Mouse (Mus musculus): Measurements from ENCODE around the gene Rrm1.
A peak's percentile ranks its signal among the peaks of the same experiment; 100 is the strongest.
"Not testable (repeated sequence)": the region's sequence is repeated elsewhere in the genome, so short reads cannot be mapped to it uniquely, and the experiment has no call there.

Gene Rrm1

DNA sequence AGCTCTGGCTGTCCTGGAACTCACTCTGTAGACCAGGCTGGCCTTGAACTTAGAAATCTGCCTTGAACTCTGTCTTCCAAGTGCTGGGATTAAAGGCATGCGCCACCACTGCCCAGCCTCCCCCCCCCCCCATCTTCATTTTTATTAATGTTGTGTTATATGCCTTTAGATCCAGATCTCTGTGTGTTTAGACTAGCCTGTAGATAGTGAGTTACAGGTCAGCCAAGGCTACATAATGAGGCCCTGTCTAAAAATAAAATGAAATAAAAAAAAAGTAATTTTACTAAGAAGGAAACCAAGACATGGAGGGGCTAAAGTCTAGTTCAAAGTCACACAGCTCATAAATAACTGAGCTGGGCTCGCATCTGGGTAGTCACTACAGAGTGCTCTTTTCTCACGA is 37.4 kb downstream of the Rrm1 start:
- no peak for DNase-seq

DNA sequence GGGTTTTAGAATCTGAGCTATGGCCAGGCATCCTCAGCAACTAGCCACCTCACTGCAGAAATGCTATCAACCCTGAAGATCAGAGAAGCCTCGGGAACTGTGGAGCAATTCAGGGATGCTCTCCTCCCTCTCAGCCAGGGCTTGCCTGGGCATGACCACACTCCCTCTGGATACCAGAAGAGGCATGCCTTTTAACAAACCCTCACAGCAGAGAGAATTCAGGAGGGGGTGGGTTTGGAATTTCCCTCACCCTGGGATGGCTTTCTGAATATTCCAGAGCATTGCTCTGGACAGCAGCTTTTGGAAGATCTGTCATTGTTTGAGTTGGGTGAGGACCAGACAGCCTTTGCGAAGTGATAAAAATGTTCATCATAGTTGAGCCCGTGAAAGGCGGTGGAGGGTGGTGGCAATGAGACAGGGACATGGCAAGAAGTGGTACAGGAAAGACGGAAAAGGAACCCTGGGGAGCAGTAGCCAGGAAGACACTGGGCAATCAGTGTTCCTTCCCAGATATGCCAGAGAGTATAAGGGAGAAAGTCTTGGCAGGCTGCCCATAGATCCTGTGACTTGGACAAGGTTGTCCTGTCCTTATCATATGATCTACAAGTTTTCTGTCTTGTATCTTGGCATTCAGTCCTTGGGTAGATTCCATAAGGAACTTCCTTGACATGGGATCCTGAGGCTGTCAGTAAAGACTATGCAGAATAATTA is 38.0 kb downstream of the Rrm1 start:
- peak; percentile 80 for DNase-seq

DNA sequence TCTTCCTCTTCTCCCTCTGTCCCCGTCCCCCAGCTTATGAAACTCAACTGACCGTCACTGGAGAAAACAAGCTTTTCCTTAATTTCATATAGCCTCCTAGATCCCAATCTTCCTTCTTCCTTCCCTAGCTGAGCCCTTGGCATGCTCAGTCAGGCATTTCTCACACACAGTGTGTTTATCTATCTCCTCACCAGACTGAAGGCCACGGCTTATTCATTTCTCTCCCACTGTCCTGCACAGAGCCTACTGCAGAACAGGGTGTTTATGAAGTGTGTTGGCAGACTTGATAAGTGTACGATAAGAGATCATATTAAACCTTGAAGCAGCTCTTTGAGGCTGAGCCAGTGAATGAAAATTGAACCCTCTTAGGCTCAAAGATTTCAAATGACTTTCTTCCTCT is 39.3 kb downstream of the Rrm1 start:
- no peak for DNase-seq

DNA sequence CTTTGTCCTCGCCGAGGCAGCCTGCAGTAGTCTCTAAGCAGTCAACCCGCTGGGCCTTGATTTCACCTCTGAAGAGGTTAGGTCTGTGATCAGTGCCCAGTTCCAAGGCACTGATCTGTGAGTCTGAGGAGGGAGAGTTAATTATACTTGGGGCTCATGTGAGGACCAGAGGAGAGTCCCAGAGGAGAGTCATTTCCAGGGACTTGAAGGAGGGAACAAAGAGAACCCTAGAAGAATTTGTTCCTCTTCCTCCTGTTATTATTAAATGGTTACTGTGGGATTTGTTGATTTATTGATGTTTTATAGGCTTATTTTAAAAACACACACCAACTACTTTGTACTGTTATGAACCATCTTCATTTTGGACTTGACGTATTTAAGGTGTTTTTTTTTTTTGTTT is 40.1 kb downstream of the Rrm1 start, which contains the start of gene Olfr543:
Gene Olfr543, minus strand, starts transcription at position 101 of the 400 bp plus-strand sequence.
- no peak for DNase-seq

DNA sequence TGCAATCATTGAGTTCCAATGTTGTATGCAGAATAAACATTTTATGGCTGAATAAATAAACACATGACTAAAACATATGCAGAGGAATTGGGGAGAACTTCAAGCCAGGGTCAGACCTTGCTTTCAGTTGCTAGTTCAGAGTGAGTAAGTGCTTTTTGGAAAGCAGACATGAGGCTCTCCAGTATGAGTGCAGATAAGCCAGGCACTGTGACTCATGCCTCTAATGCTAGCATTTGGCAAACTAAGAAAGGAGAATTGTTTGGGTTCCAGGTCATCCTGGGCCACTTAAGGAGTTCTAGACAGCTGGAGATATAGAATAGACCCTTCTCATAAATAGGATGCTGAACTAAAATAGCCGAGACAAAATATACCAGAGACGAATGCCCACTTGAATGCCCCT is 42.2 kb downstream of the Rrm1 start:
- DNase-seq = no peak

DNA sequence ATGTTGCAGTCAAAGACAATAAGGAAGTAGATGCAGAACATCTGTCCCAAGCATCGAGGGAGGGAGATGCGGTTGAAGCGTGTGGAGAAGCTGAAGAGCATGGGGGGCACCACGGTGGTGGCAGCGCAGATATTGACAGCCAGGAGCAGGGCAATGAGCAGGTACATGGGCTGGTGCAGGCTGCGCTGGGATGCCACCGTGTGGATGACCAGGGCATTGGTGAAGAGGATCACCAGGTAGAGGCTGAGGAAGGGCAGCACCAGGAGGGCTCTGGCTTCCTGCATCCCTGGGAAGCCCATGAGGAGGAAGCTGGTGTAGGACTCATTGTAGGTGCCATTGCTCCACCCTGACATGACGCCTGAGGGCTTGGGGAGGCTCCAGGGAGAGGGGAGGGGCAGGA is 43.3 kb downstream of the Rrm1 start:
- DNase-seq = not testable (repeated sequence)

DNA sequence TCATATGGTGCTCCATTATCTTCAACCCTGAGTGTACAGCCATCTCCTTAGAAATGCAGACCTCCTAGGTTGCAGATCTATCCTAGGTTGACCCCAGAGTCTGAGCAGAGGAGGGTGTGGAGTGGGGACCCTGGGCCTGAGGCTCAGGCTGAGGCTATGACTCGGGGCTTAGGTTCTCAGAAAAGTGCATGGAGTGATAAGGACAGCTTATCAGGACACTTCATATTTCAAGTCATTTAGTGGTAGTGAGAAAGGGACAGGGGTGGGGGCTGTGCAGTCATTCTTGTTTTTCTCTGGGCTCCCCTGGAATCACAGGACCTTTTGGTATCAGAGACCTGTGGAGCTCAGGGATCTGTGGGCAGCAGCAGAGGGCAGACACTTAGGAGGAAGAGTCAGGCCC is 44.6 kb downstream of the Rrm1 start:
- no peak for DNase-seq

DNA sequence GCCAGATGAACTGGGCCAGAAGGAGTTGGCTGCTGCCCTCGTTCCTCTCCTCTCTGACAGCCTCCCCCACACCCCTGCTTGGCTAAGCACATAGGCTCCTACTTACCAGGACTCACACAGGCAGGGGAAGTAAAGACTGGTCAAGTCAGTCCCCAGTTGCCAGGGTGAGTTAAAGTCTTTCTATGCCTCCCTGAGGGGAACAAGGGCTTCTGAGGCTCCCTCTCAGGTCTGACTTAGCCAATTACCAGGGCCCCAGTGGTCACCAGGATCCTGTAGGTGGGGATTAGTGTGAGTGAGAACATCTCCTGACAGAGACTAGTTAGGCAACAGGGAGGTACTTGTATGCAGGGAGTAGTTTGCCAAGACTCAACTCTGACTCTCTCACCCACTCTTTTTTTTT is 46.7 kb downstream of the Rrm1 start, which contains the start of gene Olfr544:
Gene Olfr544, minus strand, starts transcription at position 153 of the 400 bp plus-strand sequence.
- no peak for DNase-seq

DNA sequence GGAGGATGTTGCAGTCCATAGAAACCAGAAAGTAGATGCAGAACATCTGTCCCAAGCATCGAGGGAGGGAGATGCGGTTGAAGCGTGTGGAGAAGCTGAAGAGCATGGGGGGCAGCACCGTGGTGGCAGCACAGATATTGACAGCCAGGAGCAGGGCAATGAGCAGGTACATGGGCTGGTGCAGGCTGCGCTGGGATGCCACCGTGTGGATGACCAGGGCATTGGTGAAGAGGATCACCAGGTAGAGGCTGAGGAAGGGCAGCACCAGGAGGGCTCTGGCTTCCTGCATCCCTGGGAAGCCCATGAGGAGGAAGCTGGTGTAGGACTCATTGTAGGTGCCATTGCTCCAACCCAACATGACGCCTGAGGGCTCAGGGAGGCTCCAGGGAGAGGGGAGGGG is 52.9 kb downstream of the Rrm1 start:
- DNase-seq = not testable (repeated sequence)

DNA sequence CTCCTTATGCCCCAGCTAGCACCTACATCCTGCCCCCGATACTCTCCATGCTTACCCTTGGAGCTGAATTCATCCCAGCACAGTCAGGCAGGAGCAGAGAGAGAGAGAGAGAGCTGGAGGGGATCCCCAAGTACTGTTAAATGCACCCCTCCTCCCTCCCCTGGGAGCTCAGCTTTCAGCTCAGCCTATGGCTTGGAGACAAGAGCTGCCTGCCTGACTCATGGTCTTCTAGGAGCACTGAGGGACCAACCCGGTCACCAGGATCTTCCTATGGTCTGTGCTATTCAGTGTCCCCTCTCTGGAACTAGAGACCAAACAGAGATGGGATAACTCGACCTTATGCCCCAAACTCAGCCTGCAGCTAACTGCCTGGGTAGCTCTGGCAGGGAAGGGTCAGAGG is 58.0 kb downstream of the Rrm1 start, which contains the start of gene Olfr545:
Gene Olfr545, minus strand, starts transcription at position 101 of the 400 bp plus-strand sequence.
- DNase-seq = no peak

DNA sequence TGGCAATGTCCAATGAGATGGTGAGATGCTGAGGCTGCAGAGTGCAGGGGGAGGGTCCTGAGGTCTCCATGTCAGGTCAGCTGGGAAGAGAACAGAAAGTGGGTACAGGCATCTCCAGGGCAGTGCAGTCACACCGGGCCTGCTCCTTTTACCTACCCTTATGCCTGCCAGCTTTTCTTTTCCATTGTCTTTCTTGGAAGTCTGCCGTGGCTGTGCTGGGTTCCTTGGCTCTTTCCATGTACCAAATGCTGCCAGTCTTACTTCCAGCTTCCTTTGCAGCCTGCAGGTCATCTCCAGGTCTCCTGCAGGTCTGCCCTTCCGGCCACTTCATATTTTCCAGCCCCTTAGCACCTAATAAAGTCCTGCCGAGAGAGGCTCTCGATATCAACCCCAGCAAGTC is 60.5 kb downstream of the Rrm1 start:
- DNase-seq = no peak

DNA sequence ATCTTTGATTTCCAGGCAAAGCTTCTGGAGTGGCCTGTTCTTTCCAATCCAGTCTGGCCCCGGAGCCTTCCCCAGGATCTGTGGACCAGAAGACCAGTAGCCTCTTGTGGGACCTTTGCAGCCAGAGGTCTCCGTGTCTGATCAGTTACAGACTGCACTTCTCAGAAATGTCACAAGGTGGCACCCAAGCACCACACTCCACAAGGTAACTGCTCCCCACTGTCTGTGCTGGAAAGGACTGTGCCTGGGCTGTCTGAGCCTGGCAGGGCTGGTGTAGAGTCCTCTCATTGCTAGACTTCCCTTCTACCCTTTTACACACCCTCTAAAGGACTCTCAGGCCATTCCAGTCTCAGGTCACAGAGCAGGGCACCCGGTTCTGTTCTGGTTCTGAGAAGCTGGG is 65.4 kb downstream of the Rrm1 start:
- DNase-seq = peak; percentile 78

DNA sequence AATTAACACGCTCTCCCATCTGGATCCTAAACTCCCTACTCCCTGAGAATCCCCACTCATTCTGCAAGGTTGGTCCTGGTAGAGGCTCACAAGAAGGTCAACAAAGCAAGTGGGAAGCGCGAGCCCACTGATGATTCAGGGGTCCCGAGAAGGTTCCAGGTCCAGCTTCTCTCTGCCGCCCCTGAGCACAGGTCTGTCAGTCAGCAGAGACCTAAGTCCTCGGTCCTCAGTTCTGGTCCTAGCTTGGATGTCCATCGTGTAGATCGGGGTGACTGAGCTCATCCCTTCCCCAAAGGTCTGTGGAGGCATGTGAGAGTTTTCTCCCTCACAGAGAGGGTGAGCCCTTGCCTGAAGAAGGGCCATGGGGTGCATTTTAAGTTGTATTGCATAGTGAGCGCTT is 66.6 kb downstream of the Rrm1 start:
- DNase-seq = no peak

DNA sequence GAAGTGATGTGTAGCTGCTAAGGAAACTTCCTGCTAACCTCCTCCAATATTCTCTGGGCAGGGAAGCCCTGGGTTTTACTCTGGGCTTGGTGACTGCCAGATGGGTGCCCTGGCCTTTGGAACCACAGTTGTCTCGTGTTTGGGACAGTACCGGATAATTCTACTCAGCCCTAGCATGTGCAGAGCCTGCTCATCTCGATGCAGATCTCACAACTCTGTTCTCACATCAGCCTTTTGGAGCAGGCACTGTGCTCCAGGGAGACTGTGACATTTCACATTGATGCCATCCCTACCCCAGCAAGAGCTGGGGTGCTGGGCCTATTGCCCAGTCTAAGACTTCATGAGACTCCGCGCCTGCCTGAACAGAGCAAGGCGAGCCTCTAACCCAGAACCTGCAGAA is 67.2 kb downstream of the Rrm1 start:
- DNase-seq = no peak

DNA sequence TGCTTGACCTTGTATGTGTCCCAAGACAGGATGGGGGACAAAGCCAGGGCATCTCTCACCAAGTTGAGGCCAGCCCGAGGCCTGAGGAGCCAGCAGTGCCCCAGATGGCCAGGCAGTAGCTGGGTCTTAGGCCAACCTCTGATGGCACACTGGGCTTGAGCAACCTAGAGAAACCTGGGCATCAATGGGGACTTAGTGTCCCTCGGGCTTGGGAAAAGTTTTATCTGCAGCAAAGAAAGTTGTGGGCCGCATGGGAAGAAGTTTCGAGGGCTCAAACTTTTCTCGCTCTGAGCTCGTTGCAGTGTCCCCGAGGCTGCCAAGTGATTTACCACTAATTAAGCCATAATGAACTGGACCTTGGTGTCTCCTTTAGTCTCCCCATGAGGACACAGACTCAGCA is 68.2 kb downstream of the Rrm1 start:
- no peak for DNase-seq

DNA sequence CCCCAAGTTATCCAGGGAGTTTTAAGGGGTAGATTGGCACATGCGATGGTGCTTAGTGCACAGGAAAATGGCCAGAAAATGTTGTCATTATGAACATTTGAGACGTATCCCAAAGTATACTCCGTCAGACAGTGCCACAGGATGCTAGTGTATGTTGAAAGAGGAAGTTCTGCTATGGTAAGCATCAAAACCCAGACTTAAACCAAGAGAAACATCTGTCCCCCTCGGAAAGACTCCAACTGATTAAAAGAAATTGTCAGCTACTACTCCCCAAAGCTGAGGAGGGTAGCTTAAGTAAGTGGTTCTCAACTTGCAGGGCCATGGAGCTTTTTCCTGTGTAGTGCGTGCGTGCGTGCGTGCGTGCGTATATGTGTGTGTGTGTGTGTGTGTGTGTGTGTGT is 70.4 kb downstream of the Rrm1 start:
- no peak for DNase-seq

DNA sequence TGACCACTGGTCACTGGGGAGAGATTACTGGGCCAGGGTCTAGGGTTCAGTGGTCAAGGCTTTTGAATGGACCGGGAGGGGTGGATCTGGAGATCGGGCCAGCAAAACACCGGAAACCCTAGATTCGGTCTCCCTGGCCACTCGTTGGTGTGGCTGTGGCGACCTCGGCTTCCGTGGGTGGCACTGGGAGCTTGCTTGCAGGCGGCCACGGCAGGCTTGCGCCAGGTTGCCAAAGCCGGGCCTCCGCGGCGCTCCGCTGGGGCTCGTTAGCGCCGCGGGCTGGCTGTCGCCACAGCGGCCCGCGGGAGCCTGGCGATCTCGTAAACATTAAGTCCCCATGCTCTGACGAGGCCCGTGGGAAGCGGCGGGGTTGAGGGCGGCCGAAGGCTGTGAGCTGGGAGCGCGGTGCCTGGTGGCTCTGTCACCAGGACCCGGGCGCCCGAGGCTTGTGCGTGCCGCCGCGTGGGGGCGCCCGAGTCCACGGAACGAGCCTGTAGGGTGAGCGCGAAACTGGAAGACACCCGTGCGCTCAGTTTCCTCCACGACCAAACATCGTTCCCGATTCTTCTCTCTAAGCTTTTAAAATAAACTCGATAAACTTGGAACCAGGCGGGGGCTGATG is 71.4 kb downstream of the Rrm1 start:
- DNase-seq = peak; percentile 89

DNA sequence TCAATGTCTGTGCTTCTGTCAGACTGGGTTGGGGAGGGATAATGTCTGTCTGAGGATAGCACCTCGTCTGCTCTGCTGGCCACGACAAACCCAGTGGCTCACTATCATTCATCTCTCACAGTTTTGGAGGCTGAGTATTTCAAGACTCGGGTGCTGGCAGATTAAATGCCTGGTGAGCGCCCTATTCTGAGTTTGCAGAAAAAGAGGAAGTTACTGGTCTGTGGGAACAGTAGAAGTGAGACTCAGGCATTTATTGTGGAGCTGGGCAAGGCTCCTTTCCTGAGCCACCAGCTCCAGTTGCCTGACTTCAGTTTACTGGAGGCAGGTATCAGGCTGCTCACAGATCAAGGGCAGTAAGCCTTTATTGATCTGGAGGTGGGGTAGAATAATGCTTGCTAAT is 72.6 kb downstream of the Rrm1 start:
- no peak for DNase-seq

DNA sequence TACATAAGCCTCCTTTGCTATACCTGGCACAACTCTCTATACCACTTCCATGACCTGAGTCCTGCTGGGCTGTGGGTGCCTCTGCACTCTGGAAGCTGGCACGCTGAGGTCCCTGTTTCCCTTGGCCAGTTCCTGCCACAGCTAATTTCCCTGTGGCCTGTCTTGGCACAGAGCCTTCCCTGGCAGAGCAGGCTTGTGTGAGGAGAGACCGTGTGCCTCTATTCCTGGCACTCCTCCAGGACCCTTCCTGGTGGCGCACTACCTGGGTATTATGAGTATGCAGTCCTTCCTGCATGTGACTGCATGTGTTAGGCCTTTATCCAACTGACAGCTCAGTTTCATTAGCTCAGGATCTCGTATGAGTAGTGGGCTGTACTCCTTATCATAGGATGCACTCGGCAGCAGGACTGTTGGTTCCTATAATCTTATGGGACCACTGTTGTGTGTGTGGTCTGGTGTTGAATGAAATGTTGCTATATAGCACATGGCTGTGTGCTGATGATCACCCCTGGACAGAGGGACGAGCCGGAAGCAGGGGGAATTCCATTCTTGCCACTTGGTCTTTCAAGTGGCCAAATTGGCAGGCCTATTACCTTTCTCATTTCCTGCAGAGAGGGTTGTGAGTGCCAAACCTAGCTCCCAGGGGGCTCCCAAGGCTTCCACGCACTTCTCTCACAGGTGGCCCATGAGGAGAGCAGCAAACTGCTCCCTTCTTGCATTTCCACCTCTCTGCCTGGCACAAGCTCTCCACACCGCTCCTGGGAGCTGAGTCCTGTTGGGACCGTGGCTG is 75.0 kb downstream of the Rrm1 start:
- DNase-seq = peak; percentile 28

DNA sequence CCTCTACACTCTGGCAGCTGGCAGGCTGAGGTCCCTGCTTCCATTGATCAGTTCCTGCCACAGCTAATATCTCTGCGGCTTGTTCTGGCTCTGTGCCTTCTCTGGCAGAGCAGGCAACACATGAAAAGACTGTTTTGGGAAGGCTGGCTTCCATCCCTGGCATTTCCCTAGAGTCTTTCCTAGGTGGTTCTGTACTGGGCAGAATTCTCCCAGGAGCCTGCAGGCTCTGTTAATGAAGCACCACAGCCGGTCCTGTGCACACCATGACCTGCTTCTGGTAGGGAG is 75.5 kb downstream of the Rrm1 start:
- DNase-seq = no peak

Measured in kidney, postnatal 14 days (tissue).